Mouse (Mus musculus): ENCODE measurements around the gene Cask.

Gene Cask

GRCm38 (mm10) chrX:13718283-13718682, 132.9 kb downstream of the Cask start:
- DNase-seq = no peak

- DNase-seq = no peak
Observed at GRCm38 (mm10) chrX:13716796-13717569, 134.2 kb downstream of the Cask start.

DNA sequence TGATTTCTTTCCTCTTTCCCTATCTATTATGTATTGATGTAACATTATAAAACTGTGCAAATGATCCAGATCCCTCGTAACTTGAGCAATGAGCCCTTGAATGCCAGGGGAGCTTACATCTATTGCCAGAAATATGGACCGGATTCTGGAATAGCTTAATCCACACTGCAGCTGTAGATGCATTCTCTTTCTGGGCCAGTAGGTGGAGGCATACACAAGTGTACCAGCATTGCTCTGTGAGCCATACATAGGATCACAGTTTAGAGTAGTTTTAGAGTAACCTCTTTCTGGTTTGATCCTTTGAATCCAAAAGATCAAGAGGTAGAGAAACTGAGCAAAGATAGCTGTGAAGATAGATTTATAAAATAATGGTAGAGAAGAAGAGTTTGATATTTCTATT, 141.0 kb downstream of the Cask start:
- DNase-seq = peak; percentile 34 to 41

GRCm38 (mm10) chrX:13705051-13705450, 146.1 kb downstream of the Cask start:
- DNase-seq = peak in 1 of 2 experiments; percentile 27

- peak; percentile 5 to 15 for DNase-seq
Observed at GRCm38 (mm10) chrX:13700681-13701080, 150.5 kb downstream of the Cask start.

DNA sequence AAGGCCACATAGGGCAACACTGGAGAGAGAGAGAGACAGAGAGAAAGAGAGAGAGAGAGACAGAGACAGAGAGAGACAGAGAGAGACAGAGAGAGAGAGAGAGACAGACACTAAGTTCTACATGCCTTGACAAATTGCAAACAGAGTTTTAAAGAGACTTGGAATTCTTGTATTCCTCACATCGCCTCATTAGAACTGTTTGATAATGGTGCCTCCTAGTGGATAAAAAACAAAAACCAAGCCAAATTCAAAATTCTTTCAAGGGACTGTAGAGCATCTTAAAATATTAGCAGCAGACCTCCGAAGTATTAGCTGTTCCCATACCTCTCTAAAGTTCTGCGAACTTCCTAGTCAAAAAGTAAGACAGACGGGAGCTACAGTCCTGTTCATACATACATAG, 159.3 kb downstream of the Cask start:
- no peak for DNase-seq

DNA sequence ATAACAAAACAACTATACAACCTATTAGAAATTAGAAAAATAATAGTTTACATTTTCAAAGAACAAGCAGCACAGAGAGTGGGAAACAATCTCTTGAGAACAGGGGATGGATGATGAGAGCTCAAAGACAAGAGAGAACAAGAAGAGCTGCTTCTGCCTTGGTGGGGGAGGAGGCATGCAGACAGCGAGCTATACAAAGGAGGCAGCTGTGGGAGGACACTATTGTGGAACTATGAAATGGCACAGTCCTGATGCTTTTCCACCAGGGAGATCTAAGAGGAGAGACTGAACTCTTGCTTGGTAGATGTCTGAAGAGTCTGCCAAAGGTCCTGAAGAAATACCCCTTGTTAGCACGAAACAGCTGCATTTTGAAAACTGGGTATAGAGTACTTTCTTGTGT, 162.8 kb downstream of the Cask start:
- DNase-seq = no peak

GRCm38 (mm10) chrX:13686589-13686988, 164.6 kb downstream of the Cask start:
- DNase-seq = no peak

- no peak for DNase-seq
Observed at GRCm38 (mm10) chrX:13681748-13682147, 169.4 kb downstream of the Cask start.

GRCm38 (mm10) chrX:13673001-13673400, 178.2 kb downstream of the Cask start:
- DNase-seq = no peak

- no peak for DNase-seq
Observed at GRCm38 (mm10) chrX:13670342-13670741, 180.8 kb downstream of the Cask start.

GRCm38 (mm10) chrX:13668867-13669266, 182.3 kb downstream of the Cask start:
- DNase-seq = no peak

DNA sequence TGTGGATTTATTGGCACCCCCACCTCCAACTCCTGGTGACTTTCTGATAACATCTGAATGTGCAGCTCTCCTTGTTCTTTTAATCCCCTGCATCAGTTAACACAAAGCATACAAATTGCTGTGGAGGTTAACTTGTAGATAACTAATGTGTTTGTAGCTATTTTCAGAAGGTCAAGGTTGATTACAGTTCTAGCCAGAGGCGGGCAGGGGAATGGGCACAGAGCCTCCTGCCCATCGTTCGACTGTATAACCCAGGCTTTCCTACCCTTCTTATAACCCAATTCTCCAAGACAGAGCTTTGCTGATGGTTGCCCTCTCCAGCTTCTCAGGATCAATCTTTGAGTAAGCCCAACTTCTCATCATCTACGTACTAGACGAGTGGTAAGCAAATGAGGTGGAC, 190.1 kb downstream of the Cask start, which contains the start of gene Gpr82:
Gene Gpr82, plus strand, starts transcription at position 301 of the 400 bp plus-strand sequence.
- no peak for DNase-seq

DNA sequence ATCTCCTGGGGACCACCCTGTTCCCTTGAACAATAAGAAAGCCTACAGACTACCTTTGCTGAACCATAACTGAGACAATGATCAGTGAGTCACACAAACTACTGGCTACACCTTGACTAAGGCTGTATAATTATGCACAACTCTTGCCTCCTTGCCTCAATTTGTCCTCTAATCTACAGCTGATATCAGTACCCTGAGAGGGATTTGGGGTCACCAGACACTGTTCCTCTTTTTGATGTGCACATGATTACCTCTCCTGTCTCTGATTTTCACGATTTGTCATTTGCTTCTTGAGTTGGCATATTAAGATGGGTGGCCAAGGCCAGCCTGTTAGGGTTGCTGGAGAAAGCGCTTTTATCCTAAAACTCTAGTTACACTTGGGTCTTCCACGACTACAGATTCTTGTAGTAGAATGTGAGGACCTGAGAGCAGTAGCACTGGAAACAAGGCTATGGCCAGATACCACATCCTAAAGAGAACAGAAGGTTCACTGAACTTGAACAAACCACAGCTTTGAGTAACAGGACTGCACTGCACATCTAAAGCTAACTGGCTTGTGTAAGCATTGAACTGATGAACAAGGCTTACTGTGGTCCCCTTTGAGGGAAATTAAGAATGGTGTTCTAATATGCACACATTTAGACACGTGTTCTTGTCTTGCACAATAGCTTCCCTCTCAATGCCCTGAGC, 191.8 kb downstream of the Cask start:
- no peak for DNase-seq

- no peak for DNase-seq
Observed at GRCm38 (mm10) chrX:13658616-13659140, 192.5 kb downstream of the Cask start.

DNA sequence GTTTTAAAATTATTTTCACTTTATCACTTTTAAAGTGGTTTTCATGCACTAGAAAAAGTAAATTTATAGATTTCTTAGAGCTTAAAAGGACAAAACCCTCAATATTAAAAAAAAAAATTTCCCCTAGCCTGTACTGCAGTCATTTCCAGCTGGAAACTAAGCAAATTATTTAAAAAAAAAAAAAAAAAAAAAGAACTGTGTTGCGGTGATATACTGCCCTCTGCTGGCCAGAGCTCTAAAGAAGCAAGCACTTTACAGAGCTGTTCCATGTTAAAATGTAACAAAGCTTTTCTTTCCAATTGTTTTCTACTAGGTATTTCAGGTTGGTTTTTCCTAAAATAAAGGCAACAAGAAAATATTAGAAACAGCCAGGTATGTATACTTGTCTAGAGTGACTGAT, 194.4 kb downstream of the Cask start:
- DNase-seq = peak in 1 of 2 experiments; percentile 34

GRCm38 (mm10) chrX:13655906-13656305, 195.3 kb downstream of the Cask start:
- DNase-seq = no peak

GRCm38 (mm10) chrX:13655005-13655421, 196.2 kb downstream of the Cask start:
- DNase-seq = peak; percentile 12 to 26

- DNase-seq = no peak
Observed at GRCm38 (mm10) chrX:13652291-13652690, 198.9 kb downstream of the Cask start.

DNA sequence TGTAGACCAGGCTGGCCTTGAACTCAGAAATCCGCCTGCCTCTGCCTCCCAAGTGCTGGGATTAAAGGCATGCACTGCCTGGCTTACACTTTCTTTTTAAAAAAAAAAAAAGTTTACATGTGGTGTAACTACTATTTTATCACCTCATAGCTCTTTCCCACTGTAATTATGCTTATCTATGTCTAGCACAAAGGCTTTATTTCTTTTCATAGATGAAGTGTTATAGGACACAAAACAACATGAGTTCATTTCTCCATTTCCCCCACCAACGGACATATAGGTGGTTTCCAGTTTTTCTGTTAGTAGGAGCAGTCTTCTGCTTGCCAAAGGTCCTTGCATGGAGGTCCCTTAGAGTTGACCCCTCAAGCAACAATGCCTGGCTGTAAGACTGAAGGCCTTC, 199.3 kb downstream of the Cask start:
- no peak for DNase-seq

DNA sequence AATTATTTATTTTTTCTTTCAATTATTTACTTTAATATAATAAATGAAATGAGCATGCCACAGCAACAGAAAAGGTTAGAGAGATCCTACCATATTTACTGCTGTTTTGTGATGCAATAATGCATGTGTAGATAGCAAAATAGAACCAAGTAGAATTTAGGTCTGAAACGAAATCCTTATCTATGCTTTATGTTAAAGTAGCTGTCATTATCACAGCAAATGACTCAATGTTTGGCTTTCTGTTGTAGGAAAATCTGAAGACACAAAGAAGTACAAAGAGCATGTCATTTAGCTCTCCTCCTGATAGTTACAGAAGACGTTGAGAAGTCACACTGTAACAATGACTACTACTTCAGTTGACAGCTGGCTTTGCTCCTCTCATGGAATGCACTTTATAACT, 212.3 kb downstream of the Cask start:
- no peak for DNase-seq

GRCm38 (mm10) chrX:13636398-13636797, 214.8 kb downstream of the Cask start:
- no peak for DNase-seq

- DNase-seq = no peak
Observed at GRCm38 (mm10) chrX:13631599-13632283, 219.4 kb downstream of the Cask start, which contains the start of gene Gpr34. TSS of gene Gpr34 (plus strand) at chrX:13632089.

All from lung, adult 18-20 months (tissue).